Mouse (Mus musculus) C2C12 (cell line): ENCODE measurements around the gene Syne1.

Experiments
- CTCF ChIP-seq: IDR thresholded peaks from one replicate; pipeline ENCODE4 v1.5.1; 2011; ENCODE audit not compliant: control insufficient read depth, insufficient read depth, insufficient read length
- MAX ChIP-seq: IDR thresholded peaks from one replicate; pipeline ENCODE4 v1.6.1; 2011; ENCODE audit warnings: mild to moderate bottlenecking, control low read depth

- TF ChIP-seq MAX: no peak
- no peak for TF ChIP-seq CTCF
Measured at GRCm38 (mm10) chr10:5188890-5189289, 362.4 kb downstream of the Syne1 start.
